Mouse (Mus musculus) neural tube, embryonic 14.5 days (tissue): ENCODE measurements around the gene Gda. TPM values are rescaled to one million over a fixed set of nuclear protein-coding genes. Genes with fewer than 3 reads are reported as not detected.

Experiments used
- ATAC-seq: fragments of 200-750 bp; cut with Nextera tagmentation; 2 replicates; pipeline ENCODE4 v1.8.0; 2017; ENCODE audit warnings: low read depth, mild to moderate bottlenecking, moderate TSS enrichment, moderate library complexity
- H3K27ac ChIP-seq: fragments of 300-500 bp; sonication (generic); 2 replicates; pipeline ENCODE4 v1.5.1; 2014; ENCODE audit warnings: low read depth, mild to moderate bottlenecking, control low read depth, low read length, moderate library complexity, mixed read lengths
- H3K27me3 ChIP-seq: fragments of 300-500 bp; sonication (generic); 2 replicates; pipeline ENCODE4 v1.6.1; 2014; ENCODE audit warnings: low read length; ENCODE audit not compliant: control insufficient read depth, insufficient read depth
- H3K36me3 ChIP-seq: fragments of 300-500 bp; sonication (generic); 2 replicates; pipeline ENCODE4 v1.6.1; 2014; ENCODE audit warnings: low read length, mixed read lengths; ENCODE audit not compliant: control insufficient read depth, insufficient read depth
- H3K4me1 ChIP-seq: fragments of 300-500 bp; sonication (generic); 2 replicates; pipeline ENCODE4 v1.6.1; 2014; ENCODE audit warnings: low read length; ENCODE audit not compliant: control insufficient read depth, insufficient read depth
- H3K4me2 ChIP-seq: fragments of 300-500 bp; sonication (generic); 2 replicates; pipeline ENCODE4 v1.6.1; 2014; ENCODE audit warnings: mild to moderate bottlenecking, low read depth, low read length, control low read depth
- H3K4me3 ChIP-seq: fragments of 300-500 bp; sonication (generic); 2 replicates; pipeline ENCODE4 v1.5.1; 2014; ENCODE audit warnings: low read depth, low read length, control low read depth, mixed read lengths
- H3K9ac ChIP-seq: fragments of 300-500 bp; sonication (generic); replicated peaks from 2 replicates; pipeline ENCODE4 v1.6.1; 2014; ENCODE audit warnings: low read depth, mild to moderate bottlenecking, control low read depth, low read length, mixed read lengths
- H3K9me3 ChIP-seq: fragments of 300-500 bp; sonication (generic); 2 replicates; pipeline ENCODE4 v1.6.1; 2016; ENCODE audit warnings: low read length; ENCODE audit not compliant: control insufficient read depth
- WGBS: fragments of 180-500 bp; shearing (Covaris S2); extraction: QIAGEN DNeasy Blood & Tissue Kit; methylation state at CpG from one replicate; pipeline ENCODE4 v1.1.7; 2014; 5-methylcytosine and 5-hydroxymethylcytosine counted together
- polyA plus RNA-seq: library from polyadenylated mRNA; unstranded; fragments of >200 nt; fragmentation: Nextera tagmentation; extraction: Ambion mirVana; gene quantifications from 2 replicates; pipeline ENCODE4 v1.2.1, GENCODE M21; 2014

Gene Gda
- polyA plus RNA-seq, 1 experiment from 2014 or later: 0.60 TPM

- no peaks in the 10 kb centered on the region for H3K36me3 ChIP-seq
- H3K4me2 ChIP-seq: no peak overlapping the region
- 83% methylated on average over 2 of the region's 2 CpGs for WGBS
- H3K9me3 ChIP-seq: no peaks in the 10 kb centered on the region
- ATAC-seq: no peak
- H3K4me3 ChIP-seq: no peak overlapping the region
- H3K9ac ChIP-seq: no peak overlapping the region
- H3K4me1 ChIP-seq: no peaks in the 10 kb centered on the region
- H3K27ac ChIP-seq: no peak overlapping the region
- no peaks in the 10 kb centered on the region for H3K27me3 ChIP-seq
These were observed 86.4 kb downstream of the Gda start for GRCm38 (mm10) chr19:21386842-21387241.

GRCm38 (mm10) chr19:21384231-21384630 is 89.0 kb downstream of the Gda start:
- Histone ChIP-seq H3K4me3 (no peak overlapping the region), H3K9ac (no peak overlapping the region), H3K36me3 (no peaks in the 10 kb centered on the region), H3K4me1 (no peaks in the 10 kb centered on the region), H3K27me3 (no peaks in the 10 kb centered on the region), H3K9me3 (no peaks in the 10 kb centered on the region), H3K4me2 (no peak overlapping the region), H3K27ac (no peak overlapping the region)
- ATAC-seq: no peak
- 71% methylated on average over 3 of the region's 3 CpGs for WGBS

- Histone ChIP-seq H3K27ac (no peak overlapping the region), H3K4me2 (no peak overlapping the region), H3K9me3 (no peaks in the 10 kb centered on the region), H3K36me3 (no peaks in the 10 kb centered on the region), H3K4me1 (no peaks in the 10 kb centered on the region), H3K9ac (no peak overlapping the region), H3K27me3 (no peaks in the 10 kb centered on the region), H3K4me3 (no peak overlapping the region)
- WGBS: 85% methylated on average over 6 of the region's 6 CpGs
- no peak for ATAC-seq
These were observed 89.6 kb downstream of the Gda start for GRCm38 (mm10) chr19:21383491-21384226.

GRCm38 (mm10) chr19:21381696-21382095 is 91.5 kb downstream of the Gda start:
- H3K4me2 ChIP-seq: no peak overlapping the region
- no peak overlapping the region for H3K9ac ChIP-seq
- H3K27me3 ChIP-seq: no peaks in the 10 kb centered on the region
- H3K4me1 ChIP-seq: no peaks in the 10 kb centered on the region
- no peaks in the 10 kb centered on the region for H3K9me3 ChIP-seq
- no peak for ATAC-seq
- H3K4me3 ChIP-seq: no peak overlapping the region
- no peak overlapping the region for H3K27ac ChIP-seq
- H3K36me3 ChIP-seq: no peaks in the 10 kb centered on the region
- 61% methylated on average over 2 of the region's 2 CpGs for WGBS

GRCm38 (mm10) chr19:21379195-21379594 is 94.0 kb downstream of the Gda start:
- ATAC-seq: no peak
- H3K27ac ChIP-seq: no peak overlapping the region
- no peak overlapping the region for H3K9ac ChIP-seq
- no peaks in the 10 kb centered on the region for H3K36me3 ChIP-seq
- H3K4me3 ChIP-seq: no peak overlapping the region
- H3K4me2 ChIP-seq: no peak overlapping the region
- no peaks in the 10 kb centered on the region for H3K9me3 ChIP-seq
- no peaks in the 10 kb centered on the region for H3K27me3 ChIP-seq
- H3K4me1 ChIP-seq: no peaks in the 10 kb centered on the region
- WGBS: 94% methylated on average over 5 of the region's 5 CpGs

- Histone ChIP-seq H3K27ac (no peak overlapping the region), H3K4me3 (no peak overlapping the region), H3K4me1 (no peaks in the 10 kb centered on the region), H3K9me3 (no peaks in the 10 kb centered on the region), H3K36me3 (no peaks in the 10 kb centered on the region), H3K9ac (no peak overlapping the region), H3K4me2 (no peak overlapping the region), H3K27me3 (no peaks in the 10 kb centered on the region)
- WGBS: 90% methylated on average over 4 of the region's 4 CpGs
- ATAC-seq: no peak
These were observed 96.6 kb downstream of the Gda start for GRCm38 (mm10) chr19:21376445-21377218.

GRCm38 (mm10) chr19:21373073-21373755 is 100.0 kb downstream of the Gda start:
- WGBS: 50% methylated on average over 11 of the region's 11 CpGs
- no peaks in the 10 kb centered on the region for H3K4me1 ChIP-seq
- no peaks in the 10 kb centered on the region for H3K27me3 ChIP-seq
- H3K4me3 ChIP-seq: no peak overlapping the region
- H3K27ac ChIP-seq: no peak overlapping the region
- peak; percentile 56; the same call in 1 of the 2 replicates for ATAC-seq
- H3K9ac ChIP-seq: no peak overlapping the region
- no peaks in the 10 kb centered on the region for H3K36me3 ChIP-seq
- no peak overlapping the region for H3K4me2 ChIP-seq
- no peaks in the 10 kb centered on the region for H3K9me3 ChIP-seq

GRCm38 (mm10) chr19:21372395-21373072 is 100.7 kb downstream of the Gda start:
- no peak overlapping the region for H3K27ac ChIP-seq
- H3K9me3 ChIP-seq: no peaks in the 10 kb centered on the region
- no peaks in the 10 kb centered on the region for H3K36me3 ChIP-seq
- no peaks in the 10 kb centered on the region for H3K27me3 ChIP-seq
- H3K4me1 ChIP-seq: no peaks in the 10 kb centered on the region
- no peak overlapping the region for H3K4me3 ChIP-seq
- 86% methylated on average over 12 of the region's 12 CpGs for WGBS
- no peak overlapping the region for H3K9ac ChIP-seq
- ATAC-seq: peak; percentile 44; the same call in 1 of the 2 replicates
- no peak overlapping the region for H3K4me2 ChIP-seq
